Comparison of ENCODE assay signal across 8 mouse cellular contexts in genomic region chr16:42910016-42910415, GRCm38 (mm10). TPM values are rescaled to one million over a fixed set of nuclear protein-coding genes. Genes with fewer than 3 reads are reported as not detected.
DNase-seq lines count a peak whose midpoint lies in the region; ATAC-seq and TF ChIP-seq lines count a peak whose summit lies in the region.

No protein-coding gene starts in this region.

- TF ChIP-seq CTCF in kidney, adult 2 months (conservative IDR thresholded peaks at IDR 0.05; ENCODE audit: insufficient read depth, insufficient read length, low read depth, low read length) = no peak

- no peaks in the 10 kb centered on the region for H3K36me3 ChIP-seq in kidney, adult 2 months (ENCODE audit: control insufficient read depth, insufficient read depth, low read length)
- H3K36me3 ChIP-seq in forebrain, embryonic 14.5 days (ENCODE audit: control insufficient read depth, insufficient read depth, low read length) = no peaks in the 10 kb centered on the region
- no peaks in the 10 kb centered on the region for H3K36me3 ChIP-seq in macrophage (ENCODE audit: inconsistent target)

- H3K9ac ChIP-seq in forebrain, embryonic 14.5 days (ENCODE audit: low read length) = peak overlapping the region; percentile 50

- DNase-seq in kidney, adult 2 months = peak; percentile 46
- DNase-seq in kidney, postnatal 14 days = no peak
- peak; percentile 40 for DNase-seq in adipocyte (ENCODE audit: low spot score)
- DNase-seq in forebrain, embryonic 14.5 days (ENCODE audit: low spot score) = peak; percentile 62
- no peak for DNase-seq in frontal cortex, postnatal 14 days (ENCODE audit: low spot score in 2 of 2)
- no peak for DNase-seq in spleen, postnatal 4 days (ENCODE audit: low spot score in 2 of 2)
- no peak for DNase-seq in left cerebral cortex, postnatal 36 days (ENCODE audit: low spot score in 2 of 2)

- TF ChIP-seq POLR2A in kidney, adult 2 months (IDR thresholded peaks at IDR 0.05; ENCODE audit: low read depth, low read length) = no peak

- peak overlapping the region; percentile 95 for H3K27ac ChIP-seq in kidney, adult 2 months (ENCODE audit: insufficient read depth, low read depth, low read length)
- 0 out of 2 replicates have a peak overlapping the region, but pooled peaks have one; percentile 21 for H3K27ac ChIP-seq in forebrain, embryonic 14.5 days (ENCODE audit: low read depth, low read length)
- H3K27ac ChIP-seq in macrophage = no peak overlapping the region

- ATAC-seq in forebrain, embryonic 14.5 days = peak; percentile 24; the same call in 1 of the 2 replicates

- 4% methylated on average over 4 of the region's 4 CpGs for WGBS in kidney, adult 2 months
- WGBS in forebrain, embryonic 14.5 days = 19% methylated on average over 4 of the region's 4 CpGs
- 18% methylated on average over 4 of the region's 4 CpGs for WGBS in macrophage (ENCODE audit: missing documents)

- intact Hi-C loops in left cerebral cortex, postnatal 36 days (cut with DNase I) = loop anchor here (5.0 to 10.0 kb wide), 3 partner anchors 33 to 255 kb away; partner anchors contain the start of gene Zbtb20

- H3K9me3 ChIP-seq in forebrain, embryonic 14.5 days (replicated peaks; ENCODE audit: control insufficient read depth, low read length) = no peaks in the 10 kb centered on the region

- H3K4me1 ChIP-seq in kidney, adult 2 months (ENCODE audit: control insufficient read depth, insufficient read depth, low read length) = peaks cover 19% of the 10 kb centered on the region
- peaks cover 10% of the 10 kb centered on the region for H3K4me1 ChIP-seq in forebrain, embryonic 14.5 days (ENCODE audit: control insufficient read depth, insufficient read depth, low read length)

- no peaks in the 10 kb centered on the region for H3K27me3 ChIP-seq in kidney, adult 2 months (replicated peaks; ENCODE audit: control insufficient read depth, insufficient read depth, low read length)
- no peaks in the 10 kb centered on the region for H3K27me3 ChIP-seq in forebrain, embryonic 14.5 days (replicated peaks; ENCODE audit: control insufficient read depth, insufficient read depth, low read length)

- no peak overlapping the region for H3K4me3 ChIP-seq in kidney, adult 2 months (ENCODE audit: insufficient read depth, low read depth, low read length)
- no peak overlapping the region for H3K4me3 ChIP-seq in forebrain, embryonic 14.5 days (ENCODE audit: low read depth, low read length)
- H3K4me3 ChIP-seq in macrophage (ENCODE audit: inconsistent target) = 0 out of 2 replicates have a peak overlapping the region, but pooled peaks have one; percentile 1

- H3K4me2 ChIP-seq in forebrain, embryonic 14.5 days (ENCODE audit: low read length) = peak overlapping the region; percentile 42

- H3K79me2 ChIP-seq in macrophage (ENCODE audit: inconsistent target) = no peaks in the 10 kb centered on the region

RNA-seq across cellular contexts. Expression of gene Zbtb20, which starts 34.3 kb away (rescaled TPM):
- polyA plus RNA-seq in kidney, adult 2 months (2012; rRNA removed) = 25.1 and 27.1 TPM in 2 replicates
- 41.0 and 86.0 TPM in 2 replicates for polyA plus RNA-seq in forebrain, embryonic 14.5 days (2014; fragmentation: Nextera tagmentation; extraction: Ambion mirVana)
- 100 to 1,000 TPM in 8 of 26 experiments, 10 to 100 TPM in 18; 48.3 to 117 (median 90.1) TPM for total RNA-seq in macrophage (2018; cell fraction: chromatin; rRNA removed)
- 10 to 100 TPM in 15 of 26 experiments, 1 to 10 TPM in 11; 7.7 to 18.0 (median 10.3) TPM for total RNA-seq in macrophage (2018; cell fraction: cytosol; rRNA removed)
- 10 to 100 TPM; 29.9 to 78.2 (median 53.2) TPM for total RNA-seq in macrophage (2018; cell fraction: nucleus; rRNA removed)
- 2.9 to 5.2 TPM (median 4.8 TPM) in 3 replicates for polyA plus RNA-seq in macrophage (2018)
- total RNA-seq in left cerebral cortex, postnatal 36 days (2021) = 10 to 100 TPM; 40.1 to 64.5 TPM

Comparison
In these comparisons a context has a peak if more than half of its experiments do, and no peak if none do; other contexts are left out.
1. DNase-seq: peak in kidney, adult 2 months (single experiment), adipocyte (single experiment) and forebrain, embryonic 14.5 days (single experiment); none in kidney, postnatal 14 days (single experiment), frontal cortex, postnatal 14 days (0 of 2), spleen, postnatal 4 days (0 of 2) and left cerebral cortex, postnatal 36 days (0 of 2).